In genomic region chr11:34008702-34009101, GRCm38 (mm10) we compare ENCODE assay signal across 1 mouse cellular context.
TF ChIP-seq lines count a peak whose summit lies in the region.

No protein-coding gene starts in this region.

TF ChIP-seq in CH12.LX, 34 proteins besides CTCF, POLR2A, EP300 and RAD21 (continued from another document):
- no peak for TF ChIP-seq NELFE (IDR thresholded peaks at IDR 0.05; ENCODE audit: low read depth, low read length)
- TF ChIP-seq GABPA (IDR thresholded peaks at IDR 0.05; ENCODE audit: insufficient replicate concordance, low read depth, low read length): no peak
- no peak for TF ChIP-seq USF1 (IDR thresholded peaks at IDR 0.05; ENCODE audit: low read depth, low read length)
